Mouse (Mus musculus) T-helper 1 cell (primary cell): ENCODE data around the gene Psmb11.
"Not testable (repeated sequence)": the region's sequence is repeated elsewhere in the genome, so short reads cannot be mapped to it uniquely, and the experiment has no call there.

Experiments used
- in situ Hi-C: fragments of 300-600 bp; cut with MboI, MseI; formaldehyde crosslinking; loops from one replicate; pipeline ENCODE4 v1.15.1; 2025; ENCODE audit warnings: high pct_unique_total_duplicates

Psmb11 gene

DNA sequence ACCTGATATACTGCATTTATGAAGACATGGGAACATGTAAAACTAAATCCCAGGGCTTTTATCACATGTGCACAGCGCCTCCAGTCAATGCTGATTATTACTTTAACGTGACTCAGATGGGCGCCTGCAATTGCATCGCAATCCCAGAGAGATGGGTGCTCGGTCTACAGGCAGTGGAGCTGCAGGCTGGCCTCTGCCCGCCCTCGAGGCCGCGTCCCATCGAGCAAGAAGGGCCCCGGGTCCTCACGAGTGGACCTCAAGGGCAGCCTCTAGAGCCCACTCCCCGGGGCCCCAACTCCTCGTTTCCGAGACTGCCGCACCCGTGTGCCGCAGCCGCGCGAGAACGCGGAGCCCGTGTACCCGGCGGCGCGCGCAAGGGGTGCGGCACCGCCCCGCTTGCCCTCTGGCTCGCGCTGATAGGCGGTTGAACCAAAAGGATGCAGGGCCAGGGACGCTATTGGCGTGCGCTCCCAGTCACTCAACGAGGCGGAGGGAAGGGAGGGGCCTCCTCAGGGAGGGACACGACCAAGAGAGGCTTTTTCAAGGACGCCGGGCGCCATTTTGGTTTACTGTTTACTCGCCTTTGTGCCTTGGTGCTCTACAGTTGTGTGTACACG lies 18.1 kb upstream of the Psmb11 start:
- in situ Hi-C loops = no loop called here

DNA sequence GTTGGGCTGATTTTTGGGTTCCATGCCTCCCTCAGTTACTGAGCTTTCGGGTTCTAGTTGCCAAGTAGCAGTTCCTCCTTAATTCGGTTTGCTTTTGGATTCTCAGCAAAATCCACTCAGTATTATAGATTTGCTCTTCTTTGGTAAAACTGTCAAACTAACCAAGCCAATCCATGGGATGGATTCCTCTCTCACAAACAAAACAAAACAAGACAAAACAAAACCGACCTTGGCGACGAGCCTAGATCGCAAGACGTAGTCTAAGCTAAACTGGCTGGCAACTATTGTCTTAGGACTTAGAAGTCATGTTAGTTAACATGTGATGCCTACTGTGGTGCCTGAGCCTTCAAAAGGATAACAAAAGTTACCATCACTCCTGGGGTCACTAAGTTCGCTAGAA lies 17.5 kb upstream of the Psmb11 start:
- in situ Hi-C loops = no loop called here

DNA sequence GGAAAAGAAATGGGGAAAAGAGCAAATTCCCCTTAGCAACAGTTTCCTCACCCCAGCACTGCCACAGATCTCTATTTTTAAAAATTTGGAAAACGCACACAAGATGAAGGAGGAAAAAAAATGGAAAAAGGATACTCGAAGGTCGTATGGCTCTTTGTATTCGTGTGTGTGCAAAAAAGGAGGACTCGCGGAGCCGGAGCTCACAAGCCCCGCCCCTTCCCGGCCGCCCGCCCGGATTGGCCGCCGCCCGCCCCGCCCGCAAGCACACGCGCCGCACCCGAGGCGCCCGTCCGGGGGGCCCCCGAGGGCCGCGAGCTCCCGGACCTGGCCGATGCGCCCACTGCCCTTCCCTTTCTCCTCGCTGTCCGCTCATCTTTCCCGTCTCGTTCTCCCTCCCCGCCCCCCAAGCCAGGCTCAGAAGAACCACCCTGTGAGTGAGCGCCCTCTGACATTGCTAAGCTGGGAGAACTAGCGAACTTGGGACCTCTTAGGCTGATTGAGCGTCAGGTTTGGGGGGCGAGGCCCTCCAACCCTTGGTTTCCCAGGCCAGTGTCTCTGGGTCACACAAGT lies 15.4 kb upstream of the Psmb11 start, which contains the start of gene 4931414P19Rik:
TSS of gene 4931414P19Rik (minus strand) at position 242 of the 570 bp plus-strand sequence.
- in situ Hi-C loops = no loop called here

DNA sequence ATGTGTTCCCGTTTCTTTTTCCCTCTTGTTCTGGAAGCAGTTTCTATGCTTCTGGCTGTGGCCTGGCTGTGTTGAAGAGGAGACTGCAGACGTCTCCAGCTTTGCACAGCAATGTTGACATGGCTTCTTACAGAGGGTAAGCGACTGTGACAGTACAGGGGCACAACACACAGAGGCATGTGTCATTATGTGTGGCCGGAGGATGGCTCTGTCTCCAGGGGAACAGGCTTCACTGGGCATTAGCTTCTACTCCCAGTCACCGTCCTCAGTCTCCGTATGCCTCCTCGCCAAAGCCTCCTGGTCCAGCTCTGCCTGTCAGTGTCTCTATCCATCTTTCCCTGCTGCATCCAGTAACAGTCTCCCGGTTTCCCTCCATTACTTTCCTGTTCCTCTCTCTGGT lies 14.0 kb upstream of the Psmb11 start:
- in situ Hi-C loops = no loop called here

DNA sequence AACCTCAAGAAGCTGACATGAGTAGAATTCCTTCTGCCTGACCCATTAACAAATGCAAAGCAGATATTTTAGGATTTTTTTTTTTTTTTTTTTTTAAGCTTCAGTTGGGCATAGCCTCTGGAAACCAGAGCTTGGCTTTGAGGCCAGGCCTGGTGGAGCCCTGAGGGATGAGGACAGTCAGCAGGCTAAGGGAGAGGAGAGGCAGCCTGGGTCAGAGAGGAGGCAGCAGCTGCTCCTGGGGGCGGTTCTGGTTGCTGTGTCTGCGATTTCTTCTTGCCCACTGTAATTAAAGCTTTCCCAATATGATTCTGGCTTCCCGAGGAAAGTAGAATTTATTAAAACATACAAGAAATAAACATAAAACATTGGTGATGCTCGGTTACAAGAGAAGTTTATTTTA lies 12.0 kb upstream of the Psmb11 start:
- in situ Hi-C loops = no loop called here

DNA sequence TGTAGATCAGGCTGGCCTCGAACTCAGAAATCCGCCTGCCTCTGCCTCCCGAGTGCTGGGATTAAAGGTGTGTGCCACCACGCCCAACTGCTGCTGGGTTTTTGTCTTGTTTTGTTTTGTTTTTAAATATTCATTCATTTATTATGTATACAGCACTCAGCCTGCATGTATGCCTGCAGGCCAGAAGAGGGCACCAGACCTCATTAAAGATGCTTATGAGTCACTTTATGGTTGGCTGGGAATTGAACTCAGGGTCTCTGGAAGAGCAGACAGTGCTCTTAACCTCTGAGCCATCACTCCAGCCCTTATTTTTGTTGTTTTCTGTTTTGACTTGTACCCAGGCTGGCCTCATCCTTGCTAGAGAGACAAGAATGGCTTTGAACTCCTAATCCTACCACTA lies 11.3 kb upstream of the Psmb11 start:
- in situ Hi-C loops = no loop called here

DNA sequence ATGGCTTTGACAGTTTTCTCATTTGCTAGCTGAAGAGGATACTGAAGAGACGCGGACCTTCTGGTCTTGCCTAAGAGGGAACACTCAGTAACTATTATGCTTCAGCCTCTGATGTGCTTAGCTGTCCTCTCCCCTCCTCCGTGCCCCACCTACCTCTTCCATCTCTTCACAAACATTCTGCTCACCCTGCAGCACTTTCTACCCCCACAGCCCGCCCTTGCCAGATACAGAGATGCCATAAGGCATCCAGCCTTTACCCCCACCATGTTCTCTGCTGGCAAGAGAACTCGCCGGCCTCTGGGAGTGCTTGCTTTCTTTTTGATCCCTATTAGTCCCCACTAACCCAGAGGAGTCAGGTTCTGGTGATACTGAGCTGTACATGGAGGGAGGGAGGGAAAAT lies 10.6 kb upstream of the Psmb11 start:
- in situ Hi-C loops = no loop called here

DNA sequence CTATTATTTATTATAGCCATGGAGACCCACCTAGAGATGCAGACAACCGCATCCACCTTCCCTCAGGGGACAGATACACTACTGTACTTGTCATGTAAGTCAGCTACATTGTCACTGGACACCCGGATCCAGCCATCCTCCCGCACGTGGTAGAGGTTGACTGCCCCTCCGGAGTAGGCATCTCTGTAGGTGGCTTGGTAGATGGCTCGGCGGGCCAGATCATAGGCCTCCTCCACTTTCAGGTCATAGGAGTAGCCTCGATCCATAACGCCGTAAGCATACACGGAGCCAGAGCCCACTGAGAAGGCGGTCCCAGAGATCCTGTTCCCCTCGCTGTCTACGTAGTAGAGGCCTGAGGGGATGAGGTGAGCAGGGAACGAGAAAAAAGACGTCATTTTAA lies 7.1 kb upstream of the Psmb11 start:
- in situ Hi-C loops = not testable (repeated sequence)

DNA sequence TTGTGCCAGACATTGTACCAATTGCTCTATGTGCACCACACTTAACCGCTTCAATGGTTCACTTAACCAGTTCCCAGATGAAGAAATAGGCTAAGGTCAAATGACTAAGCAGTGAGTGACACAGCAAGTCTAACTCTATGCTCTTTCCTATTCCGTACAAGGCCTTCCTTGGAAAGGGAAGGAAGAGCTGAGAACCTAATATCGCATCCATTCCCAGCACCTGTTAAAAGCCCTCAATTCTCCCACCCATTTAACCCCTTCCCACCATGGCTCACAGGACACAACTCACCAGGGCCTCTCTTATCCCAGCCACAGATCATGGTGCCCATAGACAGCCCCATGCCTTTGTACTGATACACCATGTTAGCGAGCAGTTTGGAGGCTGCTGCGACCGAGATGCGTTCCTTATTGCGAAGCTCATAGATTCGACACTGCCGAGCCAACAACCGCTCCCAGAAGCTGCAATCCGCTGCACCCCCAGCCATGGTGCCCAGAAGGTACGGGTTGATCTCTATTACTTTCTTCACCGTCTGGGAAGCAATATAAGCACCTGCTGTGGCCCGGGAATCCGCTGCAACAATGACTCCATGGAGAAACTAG lies 4.9 kb upstream of the Psmb11 start:
- in situ Hi-C loops = no loop called here

DNA sequence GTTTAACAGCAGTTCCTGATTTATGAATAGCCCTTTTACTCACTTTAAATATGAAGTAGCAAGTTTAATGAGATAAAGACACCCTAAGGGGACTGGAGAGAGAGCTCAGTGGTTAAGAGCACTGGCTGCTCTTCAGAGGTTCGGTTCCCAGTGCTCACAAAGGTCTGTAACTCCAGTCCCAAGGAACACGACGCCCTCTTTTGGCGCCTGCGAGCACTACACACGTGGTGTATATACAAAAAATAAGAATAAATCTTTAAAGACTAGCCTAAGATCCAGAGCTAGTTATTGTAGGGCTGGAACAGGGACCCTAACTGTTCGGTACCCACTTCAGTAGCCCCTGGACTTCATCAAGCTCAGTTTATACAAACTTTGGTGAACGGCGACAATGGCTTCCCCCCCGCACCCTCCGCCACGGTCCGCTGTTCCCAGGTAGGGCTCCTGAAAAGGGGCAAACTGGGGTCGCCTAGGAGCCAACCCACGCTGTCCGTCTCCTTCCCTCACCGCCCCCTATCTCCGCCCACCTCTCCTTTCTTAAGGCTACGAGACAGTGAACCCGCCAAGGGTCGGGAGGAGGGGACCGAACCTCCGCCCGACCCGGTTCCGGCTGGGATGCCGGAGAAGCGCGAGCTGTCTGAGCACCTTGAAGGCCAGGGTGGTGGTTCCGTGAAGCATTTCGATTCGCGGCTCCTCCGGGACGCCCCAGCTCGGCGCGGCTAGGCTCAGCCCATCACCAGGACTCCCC lies 3.9 kb upstream of the Psmb11 start:
- in situ Hi-C loops = no loop called here

DNA sequence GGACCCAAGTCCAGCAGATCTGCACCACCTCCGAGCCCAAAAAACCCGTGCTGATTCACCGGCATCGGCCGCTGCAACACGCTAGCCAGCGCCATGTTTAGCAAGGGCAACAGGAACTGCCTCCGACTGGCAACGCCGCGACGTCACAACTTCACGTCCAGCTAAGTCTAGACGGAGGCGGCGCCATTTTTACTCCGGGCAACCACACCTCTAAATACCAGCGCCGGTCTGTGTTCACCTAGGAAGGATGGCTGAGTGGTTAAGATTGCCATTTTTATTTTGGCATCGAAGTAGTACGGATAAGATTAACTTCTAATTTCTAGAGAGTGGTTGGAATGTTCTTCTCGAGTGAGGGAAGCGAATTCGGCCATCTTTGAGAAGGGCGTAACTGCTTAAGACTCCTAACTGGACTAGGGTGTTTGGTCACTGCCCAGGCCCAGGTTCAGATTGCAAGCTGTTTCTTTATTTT lies 3.3 kb upstream of the Psmb11 start, which contains the start of gene Psmb5:
TSS of gene Psmb5 (minus strand) at position 126 of the 469 bp plus-strand sequence.
- in situ Hi-C loops = no loop called here

DNA sequence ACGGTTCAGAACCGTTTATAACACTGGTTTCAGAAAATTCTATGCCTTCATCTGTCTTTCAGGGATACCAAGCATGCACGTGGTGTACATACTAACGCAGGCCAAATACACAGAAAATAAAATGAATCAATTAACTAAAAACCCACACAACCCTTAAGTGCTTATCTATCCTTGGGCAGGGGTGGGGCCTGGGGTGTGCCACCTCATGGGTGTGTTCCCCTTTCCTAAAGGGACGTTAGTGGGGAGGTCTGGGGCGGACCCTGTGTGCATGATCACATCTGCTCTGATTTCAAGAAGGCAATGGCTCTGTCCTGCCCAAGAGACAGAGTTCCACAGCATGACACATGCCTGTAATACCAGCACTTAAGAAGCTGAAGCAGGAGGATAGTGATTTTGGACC lies 2.1 kb downstream of the Psmb11 start:
- in situ Hi-C loops = no loop called here

DNA sequence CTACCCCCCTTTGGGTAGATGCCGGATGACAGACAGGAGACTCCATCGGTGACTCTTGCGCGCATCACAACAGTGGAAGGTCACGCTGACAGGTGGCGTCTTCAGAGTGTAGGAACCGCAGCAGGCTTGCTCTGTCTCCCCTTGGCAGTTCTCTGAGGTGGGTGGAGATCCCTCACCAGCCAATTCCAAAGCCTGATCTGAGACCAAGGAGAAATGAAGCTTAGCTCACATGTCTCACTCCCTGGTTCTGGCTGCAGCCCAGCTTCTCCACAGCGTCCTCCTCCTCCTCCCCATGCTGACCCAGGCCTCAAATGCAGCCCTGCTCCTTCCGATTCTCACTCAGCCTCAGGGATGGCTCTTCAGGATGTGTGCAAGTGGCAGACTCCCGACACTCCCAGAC lies 3.7 kb downstream of the Psmb11 start:
- in situ Hi-C loops = no loop called here

DNA sequence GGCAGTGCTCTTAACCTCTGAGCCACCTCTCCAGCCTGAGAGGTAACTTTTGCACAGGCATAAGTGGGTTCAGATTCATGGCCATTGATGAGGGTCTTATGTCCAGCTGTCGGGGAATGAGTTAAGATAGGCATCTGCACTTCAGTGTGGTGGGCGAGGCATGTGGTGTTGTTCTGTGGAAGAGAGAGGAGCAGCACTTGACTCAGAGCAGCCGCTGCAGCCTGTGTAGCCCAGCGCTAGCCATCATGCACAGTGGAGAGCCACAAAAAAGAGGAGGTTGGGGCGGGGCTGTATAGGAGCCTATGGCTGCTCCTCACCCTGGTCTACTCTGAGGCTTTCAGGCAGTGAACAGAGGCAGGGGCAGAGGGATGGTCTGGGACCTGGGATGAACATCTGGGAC lies 6.9 kb downstream of the Psmb11 start:
- in situ Hi-C loops = no loop called here

DNA sequence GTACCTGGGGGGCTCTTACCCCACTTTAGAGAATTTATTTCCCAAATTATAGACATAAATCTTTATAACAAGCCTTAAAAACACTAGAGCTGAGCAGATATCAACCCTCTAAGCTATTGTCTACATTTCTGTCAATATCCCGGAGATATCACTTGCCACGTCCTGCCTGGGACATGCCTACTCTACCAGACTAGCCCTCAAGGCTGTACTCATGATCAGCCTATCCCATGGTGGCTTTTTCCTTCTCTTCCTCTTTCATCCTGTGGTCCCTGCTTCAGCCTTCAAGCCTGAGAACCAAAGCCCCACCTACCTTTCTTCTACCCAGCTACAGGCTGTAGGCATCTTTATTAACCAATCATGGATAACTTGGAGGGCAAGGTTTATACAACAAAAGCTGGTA lies 8.6 kb downstream of the Psmb11 start:
- in situ Hi-C loops = no loop called here

DNA sequence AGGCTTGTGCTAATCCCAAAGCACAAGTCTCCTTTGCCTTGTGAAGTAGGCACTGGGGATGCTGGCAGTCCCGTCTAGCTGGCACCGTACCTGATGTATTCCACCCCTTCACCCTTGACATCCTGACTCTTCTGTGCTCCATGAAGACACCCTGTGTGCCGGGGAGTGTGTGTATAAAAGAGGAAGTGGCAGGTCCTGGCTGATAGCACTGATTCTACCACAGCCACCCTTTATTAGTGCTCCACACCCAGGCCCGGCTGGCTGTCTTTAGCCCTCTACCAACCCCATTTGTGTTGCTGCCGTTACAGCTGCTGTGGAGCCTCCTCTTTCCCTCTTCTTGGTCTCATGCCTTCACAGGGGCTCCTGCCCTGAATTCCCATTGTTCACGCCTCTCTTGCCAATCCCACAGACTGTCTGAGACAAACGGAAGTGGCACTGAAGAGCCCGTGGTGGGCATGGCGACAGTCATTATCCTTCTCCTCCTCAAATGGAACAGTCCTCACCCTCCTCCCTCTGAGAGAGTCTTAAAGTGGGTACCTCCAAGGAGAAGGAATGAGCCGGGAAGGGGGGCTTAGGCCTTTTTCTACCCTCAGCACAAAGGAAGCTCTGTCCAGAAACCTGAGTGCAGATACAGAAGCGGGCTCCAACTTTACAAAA lies 9.5 kb downstream of the Psmb11 start:
- in situ Hi-C loops = no loop called here

DNA sequence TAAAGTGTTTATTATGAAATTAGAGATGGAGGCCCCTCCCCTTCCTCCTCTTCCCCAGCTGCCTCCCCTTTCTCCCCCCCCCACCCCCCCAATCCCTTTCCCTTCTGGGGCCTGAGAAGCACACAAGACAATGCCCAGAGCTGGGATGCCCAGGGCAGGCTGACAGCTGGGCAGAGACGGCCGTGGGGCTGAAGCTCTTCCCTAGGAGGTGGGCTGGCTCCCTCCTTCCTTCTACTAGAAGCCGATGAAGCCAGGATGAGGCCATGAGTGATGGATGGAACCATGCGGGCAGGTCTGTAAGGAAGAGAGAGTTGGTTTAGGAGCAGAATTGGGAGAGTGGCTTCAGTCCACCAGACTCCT lies 10.0 kb downstream of the Psmb11 start:
- in situ Hi-C loops = no loop called here

DNA sequence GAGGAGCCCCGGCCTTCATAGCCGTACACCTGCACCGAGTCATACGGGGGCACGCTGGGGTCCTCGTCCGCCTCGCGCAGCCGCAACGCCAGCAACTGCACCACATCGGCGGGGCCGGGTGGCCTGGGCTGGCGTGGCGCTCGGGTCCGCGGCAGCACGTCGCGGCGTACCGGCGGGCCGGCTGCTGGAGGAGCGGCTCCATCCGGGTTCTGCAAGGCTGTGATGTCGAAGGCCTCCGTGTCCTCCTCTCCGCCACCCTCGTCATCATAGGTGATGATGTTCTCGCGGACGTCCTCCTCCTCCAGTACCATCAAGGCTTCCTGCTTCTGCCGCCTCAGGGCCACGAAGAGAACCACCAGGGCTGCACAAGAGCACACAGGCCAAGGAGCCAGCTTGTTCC lies 11.0 kb downstream of the Psmb11 start:
- in situ Hi-C loops = no loop called here

DNA sequence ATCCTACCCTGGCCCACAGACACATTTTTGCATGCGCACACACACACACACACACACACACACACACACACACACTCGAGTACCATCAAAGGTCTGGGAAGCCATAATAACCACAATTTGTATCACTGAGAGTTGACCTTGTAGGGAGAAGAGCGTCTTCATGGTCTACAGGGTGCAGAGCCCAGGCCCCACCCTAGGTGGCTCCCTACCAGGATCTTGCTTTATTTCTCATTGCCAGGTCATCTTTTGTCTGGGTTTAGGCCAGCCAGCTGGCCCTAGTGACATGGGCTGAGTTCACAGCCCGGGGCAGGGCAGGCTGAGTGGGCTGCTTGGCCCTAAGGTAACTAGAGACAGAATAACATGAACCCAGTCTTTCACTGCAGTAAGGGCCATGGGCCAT lies 12.9 kb downstream of the Psmb11 start:
- in situ Hi-C loops = no loop called here

DNA sequence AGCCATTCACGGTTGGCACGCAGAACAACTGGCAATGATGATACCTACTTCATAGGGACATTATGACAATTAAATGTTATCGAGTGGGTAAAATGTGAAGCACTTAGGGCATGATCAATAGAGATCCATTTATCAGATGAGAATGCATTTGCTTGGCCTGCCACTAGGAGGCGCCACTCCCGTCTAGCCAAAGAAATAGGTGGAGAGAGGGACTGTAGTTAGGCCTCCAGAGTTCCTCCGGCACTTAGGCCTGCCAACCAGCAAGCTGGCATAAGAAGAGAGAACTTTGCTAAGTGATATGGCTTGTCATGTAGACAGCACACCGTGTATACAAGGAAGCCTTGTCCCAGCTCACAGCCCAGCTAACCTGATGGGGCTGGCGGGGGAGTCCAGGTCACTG lies 15.7 kb downstream of the Psmb11 start:
- in situ Hi-C loops = no loop called here

DNA sequence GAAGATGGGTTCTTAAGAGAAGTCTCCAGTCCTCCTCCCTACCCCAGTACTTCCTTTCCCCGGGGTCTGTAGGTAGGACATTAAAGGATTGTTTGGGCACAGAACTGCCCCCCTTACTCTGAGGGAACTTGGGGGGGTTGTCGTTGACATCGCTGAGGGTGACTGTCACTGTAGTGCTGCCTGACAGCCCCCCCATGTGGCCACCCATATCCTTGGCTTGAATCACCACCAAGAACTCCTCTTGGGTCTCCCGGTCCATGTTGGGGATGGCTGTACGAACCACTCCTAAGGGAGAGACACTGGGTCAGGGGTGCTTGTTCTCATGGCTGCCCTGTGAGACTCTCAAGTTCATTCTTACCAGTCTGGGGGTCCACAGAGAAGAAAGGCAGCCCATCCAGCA lies 17.0 kb downstream of the Psmb11 start:
- in situ Hi-C loops = no loop called here

DNA sequence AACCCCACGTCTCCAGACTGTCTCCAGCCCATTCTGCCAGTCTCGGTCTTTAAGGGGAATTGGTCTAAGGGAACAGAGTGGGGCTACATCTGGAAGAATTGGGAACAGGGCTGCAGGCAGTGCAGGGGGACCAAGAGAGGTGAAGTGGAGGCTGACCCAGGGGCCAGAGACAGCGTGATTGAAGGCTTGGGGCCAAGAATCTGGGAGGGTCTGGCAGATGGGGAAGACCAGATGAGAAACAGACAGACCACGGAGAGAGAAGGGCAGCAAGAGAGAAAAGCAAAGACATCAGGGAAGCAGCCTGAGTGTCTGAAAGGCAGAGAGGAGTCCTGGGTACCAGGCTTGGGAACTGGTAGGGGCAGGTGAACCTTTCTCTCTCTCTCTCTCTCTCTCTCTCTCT lies 18.9 kb downstream of the Psmb11 start:
- in situ Hi-C loops = loop anchor here (5.0 kb wide), 1 partner anchor 73 kb away; no protein-coding TSS in a partner anchor
